Mouse (Mus musculus) lung, adult 2 months (tissue): ENCODE results near the gene Atp6v1g2.
A peak's percentile ranks its signal among the peaks of the same experiment; 100 is the strongest.

Source experiments
- CTCF ChIP-seq: fragments of 200-500 bp; IDR thresholded peaks from 2 replicates; pipeline ENCODE4 v1.5.1; 2011; ENCODE audit warnings: mild to moderate bottlenecking, low read length, control low read depth; ENCODE audit not compliant: insufficient read depth
- POLR2A ChIP-seq: fragments of 200-500 bp; IDR thresholded peaks from 2 replicates; pipeline ENCODE4 v1.6.1; 2011; ENCODE audit warnings: low read depth, mild to moderate bottlenecking, control low read depth, low read length, borderline replicate concordance; ENCODE audit errors: extremely low read depth

DNA sequence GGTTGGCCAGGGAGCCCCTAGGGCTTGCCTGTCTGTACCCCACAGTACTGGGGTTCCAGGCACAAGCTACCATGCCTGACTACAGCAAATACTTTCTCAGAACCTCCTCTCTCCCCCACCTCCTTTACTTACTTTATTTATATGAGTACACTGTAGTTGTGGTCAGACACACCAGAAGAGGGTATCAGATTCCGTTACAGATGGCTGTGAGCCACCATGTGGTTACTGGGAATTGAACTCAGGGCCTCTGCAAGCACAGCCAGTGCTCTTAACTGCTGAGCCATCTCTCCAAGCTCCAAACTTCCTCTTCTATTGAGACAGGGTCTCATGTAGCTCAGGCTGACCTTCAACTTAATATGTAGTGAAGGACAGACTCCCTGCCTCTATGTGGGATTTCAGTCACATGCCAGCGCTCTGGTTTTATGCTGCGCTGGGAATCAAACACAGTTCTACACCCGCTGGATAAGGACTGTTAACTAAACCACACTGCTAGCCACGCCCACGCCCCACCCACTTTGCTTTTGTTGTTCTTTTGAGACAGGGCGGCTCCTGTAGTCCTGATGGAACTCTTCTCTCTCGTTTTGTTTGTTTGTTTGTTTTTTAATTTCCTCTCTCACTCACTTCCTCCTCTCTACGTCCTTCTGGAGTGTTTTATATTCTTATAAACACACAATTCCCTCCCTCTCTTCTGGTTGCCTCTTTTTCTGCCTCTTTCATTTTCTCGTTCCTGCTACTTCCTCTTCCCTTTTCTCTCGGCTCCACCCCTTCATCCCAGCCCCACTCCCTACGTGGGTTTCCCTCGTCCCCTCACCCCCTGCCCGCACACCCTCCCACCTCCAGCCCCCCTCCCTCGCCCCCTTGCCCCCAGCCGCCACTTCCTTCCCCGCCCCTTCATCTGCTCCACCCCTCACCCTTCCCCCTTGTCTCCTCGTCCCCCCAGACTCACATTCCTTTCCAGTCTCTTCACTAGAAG is 47.5 kb upstream of the Atp6v1g2 start:
- TF ChIP-seq CTCF (no peak), POLR2A (peak; percentile 42; the same call in 1 of the 2 replicates)
